Mouse (Mus musculus): ENCODE results near the gene Nckap5.

- TF ChIP-seq CTCF (IDR thresholded peaks at IDR 0.05; ENCODE audit: low read depth) (no peak), EP300 (IDR thresholded peaks at IDR 0.05; ENCODE audit: low read depth) (no peak)
These were observed 466.0 kb downstream of the Nckap5 start for GRCm38 (mm10) chr1:126364556-126364955.

Data from liver, embryonic 14.5 days (tissue).